Mouse (Mus musculus): ENCODE measurements around the gene Fgf3.

GRCm38 (mm10) chr7:144788631-144789030 is 49.3 kb upstream of the Fgf3 start:
- TF ChIP-seq CTCF (IDR thresholded peaks at IDR 0.05; ENCODE audit: borderline replicate concordance, extremely low read depth, insufficient read depth, insufficient read length) (no peak), POLR2A (IDR thresholded peaks at IDR 0.05; ENCODE audit: borderline replicate concordance, extremely low read depth, insufficient read depth, insufficient read length, poor library complexity, severe bottlenecking) (no peak)
